Mouse (Mus musculus) midbrain, embryonic 12.5 days (tissue): Measurements from ENCODE around the gene Ptpre. TPM values are rescaled to one million over a fixed set of nuclear protein-coding genes. Genes with fewer than 3 reads are reported as not detected.
"Not testable (repeated sequence)": the region's sequence is repeated elsewhere in the genome, so short reads cannot be mapped to it uniquely, and the experiment has no call there.

ENCODE experiments used
- ATAC-seq: fragments of 200-750 bp; cut with Nextera tagmentation; 2 replicates; pipeline ENCODE4 v1.8.0; 2017; ENCODE audit warnings: low read depth, moderate TSS enrichment, moderate library complexity; ENCODE audit not compliant: low FRiP score
- H3K27ac ChIP-seq: fragments of 300-500 bp; sonication (generic); replicated peaks from 2 replicates; pipeline ENCODE4 v1.5.1; 2016; ENCODE audit warnings: mild to moderate bottlenecking
- H3K27me3 ChIP-seq: fragments of 300-500 bp; sonication (generic); 2 replicates; pipeline ENCODE4 v1.6.1; 2016; ENCODE audit warnings: mild to moderate bottlenecking
- H3K36me3 ChIP-seq: fragments of 300-500 bp; sonication (generic); 2 replicates; pipeline ENCODE4 v1.6.1; 2016
- H3K4me1 ChIP-seq: fragments of 300-500 bp; sonication (generic); 2 replicates; pipeline ENCODE4 v1.6.1; 2016
- H3K4me2 ChIP-seq: fragments of 300-500 bp; sonication (generic); replicated peaks from 2 replicates; pipeline ENCODE4 v1.6.1; 2016; ENCODE audit warnings: mild to moderate bottlenecking, moderate library complexity
- H3K4me3 ChIP-seq: fragments of 300-500 bp; sonication (generic); 2 replicates; pipeline ENCODE4 v1.5.1; 2016; ENCODE audit warnings: mild to moderate bottlenecking
- H3K9ac ChIP-seq: fragments of 300-500 bp; sonication (generic); replicated peaks from 2 replicates; pipeline ENCODE4 v1.6.1; 2016; ENCODE audit warnings: mild to moderate bottlenecking, moderate library complexity
- H3K9me3 ChIP-seq: fragments of 300-500 bp; sonication (generic); 2 replicates; pipeline ENCODE4 v1.6.1; 2016; ENCODE audit warnings: mild to moderate bottlenecking
- WGBS: fragments of 180-500 bp; shearing (Covaris S2); methylation state at CpG from one replicate; pipeline ENCODE4 v1.1.7; 2016; 5-methylcytosine and 5-hydroxymethylcytosine counted together
- polyA plus RNA-seq: library from polyadenylated mRNA; unstranded; fragments of >200 nt; fragmentation: Nextera tagmentation; extraction: Ambion mirVana; gene quantifications from 2 replicates; pipeline ENCODE4 v1.2.1, GENCODE M21; 2016

Ptpre gene
- polyA plus RNA-seq, 1 experiment from 2014 or later: 1.4 TPM

DNA sequence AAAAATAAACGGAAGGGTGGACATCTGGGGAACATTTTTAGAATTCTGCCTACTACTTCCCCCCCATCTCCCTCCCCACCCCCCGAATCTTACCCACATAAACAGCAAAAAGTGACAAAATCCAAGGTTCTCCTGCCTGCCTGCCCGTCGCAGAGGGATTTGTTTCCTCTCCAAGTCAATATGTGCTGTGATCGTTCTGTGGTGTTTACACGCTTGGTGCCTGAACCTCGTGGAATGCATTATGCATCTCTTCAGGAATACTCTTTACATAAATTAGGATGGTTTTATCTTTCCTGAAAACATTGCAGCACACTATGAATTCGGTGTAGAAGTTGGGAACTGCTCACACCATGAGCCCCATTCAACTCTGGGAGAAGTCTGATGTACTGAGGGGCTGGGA, 26.7 kb downstream of the Ptpre start:
- no peak for ATAC-seq
- Histone ChIP-seq H3K4me1 (no peaks in the 10 kb centered on the region; the same call in 1 of the 2 replicates), H3K9me3 (no peaks in the 10 kb centered on the region), H3K4me3 (no peak overlapping the region), H3K9ac (no peak overlapping the region), H3K36me3 (no peaks in the 10 kb centered on the region), H3K4me2 (no peak overlapping the region), H3K27me3 (no peaks in the 10 kb centered on the region), H3K27ac (no peak overlapping the region)
- 73% methylated on average over 8 of the region's 8 CpGs for WGBS

DNA sequence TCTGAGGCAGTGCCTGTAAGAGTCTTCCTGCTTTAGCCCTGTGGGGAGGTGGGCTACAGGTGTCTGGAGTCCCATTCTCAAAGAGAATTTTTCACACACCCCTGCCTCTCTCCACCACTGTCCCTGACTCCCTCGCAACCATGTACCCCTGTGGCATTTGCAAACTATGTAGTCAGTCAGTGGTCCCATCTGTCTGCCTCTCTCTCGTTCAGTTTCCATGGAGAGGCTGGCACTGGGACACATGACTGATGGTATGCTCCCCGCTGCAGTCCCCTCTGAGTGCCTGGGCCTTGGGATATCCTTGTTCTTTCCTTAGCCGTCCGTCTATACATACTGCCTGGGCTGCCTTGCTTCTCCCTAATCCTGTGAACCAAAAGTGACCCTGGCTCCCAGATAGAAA, 28.7 kb downstream of the Ptpre start:
- 81% methylated on average over 5 of the region's 5 CpGs for WGBS
- no peak overlapping the region for H3K4me3 ChIP-seq
- ATAC-seq: no peak

DNA sequence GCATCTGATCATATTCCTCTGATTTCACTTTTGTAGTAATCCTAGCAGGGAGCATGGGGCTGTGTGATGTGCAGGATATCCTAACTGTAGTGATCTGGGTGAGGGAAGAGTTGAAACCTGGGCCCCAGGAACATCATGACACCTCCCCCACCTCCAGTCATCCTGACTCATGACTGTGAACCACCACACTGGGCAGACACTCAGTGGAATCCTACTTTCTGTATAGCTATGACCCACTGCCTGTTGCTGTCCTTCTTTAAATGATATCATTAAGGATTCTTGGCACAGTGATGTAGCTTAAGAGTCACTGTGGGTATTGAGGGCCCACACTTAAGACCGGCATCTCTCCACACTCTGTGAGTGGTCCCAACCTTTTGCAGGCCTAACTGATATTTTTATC, 30.3 kb downstream of the Ptpre start:
- Histone ChIP-seq H3K27ac (no peak overlapping the region), H3K27me3 (no peaks in the 10 kb centered on the region), H3K4me3 (no peak overlapping the region), H3K9me3 (0 out of 2 replicates have a peak, but pooled peaks cover 5% of the 10 kb centered on the region), H3K9ac (no peak overlapping the region), H3K36me3 (no peaks in the 10 kb centered on the region), H3K4me1 (no peaks in the 10 kb centered on the region), H3K4me2 (no peak overlapping the region)
- WGBS: 88% methylated on average over 1 of the region's 1 CpGs
- no peak for ATAC-seq

More for the DNA sequence above, 28.7 kb downstream of the Ptpre start:
- Histone ChIP-seq H3K9me3 (0 out of 2 replicates have a peak, but pooled peaks cover 5% of the 10 kb centered on the region), H3K4me2 (no peak overlapping the region), H3K27me3 (no peaks in the 10 kb centered on the region), H3K9ac (no peak overlapping the region), H3K27ac (no peak overlapping the region), H3K4me1 (no peaks in the 10 kb centered on the region; the same call in 1 of the 2 replicates), H3K36me3 (no peaks in the 10 kb centered on the region)

DNA sequence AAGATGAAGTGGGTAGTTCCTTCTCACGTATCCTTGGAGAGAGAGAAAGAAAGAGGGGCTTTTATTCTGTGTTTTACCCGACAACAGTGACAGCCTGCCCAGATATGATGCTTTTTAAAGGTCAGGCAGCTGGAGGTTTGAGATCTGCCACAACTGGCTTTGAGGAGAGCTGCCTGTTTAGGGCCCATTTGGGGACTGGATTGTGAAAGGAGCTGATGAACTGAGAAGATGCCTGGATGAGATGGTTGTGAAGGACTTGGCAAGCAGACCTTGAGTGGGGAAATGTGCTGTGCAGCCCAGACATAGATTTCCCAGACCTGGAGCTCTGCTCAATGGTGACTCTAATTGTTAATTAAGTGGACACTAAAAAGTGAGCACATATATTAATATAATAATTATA, 31.3 kb downstream of the Ptpre start:
- Histone ChIP-seq H3K9me3 (0 out of 2 replicates have a peak, but pooled peaks cover 5% of the 10 kb centered on the region), H3K27me3 (no peaks in the 10 kb centered on the region), H3K4me3 (no peak overlapping the region), H3K36me3 (no peaks in the 10 kb centered on the region), H3K4me1 (no peaks in the 10 kb centered on the region), H3K9ac (no peak overlapping the region), H3K27ac (no peak overlapping the region), H3K4me2 (no peak overlapping the region)
- ATAC-seq: no peak
- WGBS: 69% methylated on average over 2 of the region's 2 CpGs

- no peak overlapping the region for H3K27ac ChIP-seq
- no peak overlapping the region for H3K9ac ChIP-seq
- H3K27me3 ChIP-seq: no peaks in the 10 kb centered on the region
- H3K9me3 ChIP-seq: 0 out of 2 replicates have a peak, but pooled peaks cover 5% of the 10 kb centered on the region
- no peak overlapping the region for H3K4me3 ChIP-seq
- H3K4me2 ChIP-seq: no peak overlapping the region
- no peaks in the 10 kb centered on the region for H3K36me3 ChIP-seq
- ATAC-seq: no peak
- no peaks in the 10 kb centered on the region for H3K4me1 ChIP-seq
These were observed 34.1 kb downstream of the Ptpre start for GRCm38 (mm10) chr7:135571392-135571791.

GRCm38 (mm10) chr7:135571951-135572559, 34.8 kb downstream of the Ptpre start:
- no peak overlapping the region for H3K4me3 ChIP-seq
- H3K4me2 ChIP-seq: no peak overlapping the region
- 0 out of 2 replicates have a peak, but pooled peaks cover 5% of the 10 kb centered on the region for H3K9me3 ChIP-seq
- ATAC-seq: no peak
- 0 out of 2 replicates have a peak overlapping the region, but pooled peaks have one; percentile 12 for H3K27ac ChIP-seq
- H3K9ac ChIP-seq: no peak overlapping the region
- H3K36me3 ChIP-seq: no peaks in the 10 kb centered on the region
- no peaks in the 10 kb centered on the region for H3K4me1 ChIP-seq
- no peaks in the 10 kb centered on the region for H3K27me3 ChIP-seq
- 68% methylated on average over 10 of the region's 10 CpGs for WGBS

DNA sequence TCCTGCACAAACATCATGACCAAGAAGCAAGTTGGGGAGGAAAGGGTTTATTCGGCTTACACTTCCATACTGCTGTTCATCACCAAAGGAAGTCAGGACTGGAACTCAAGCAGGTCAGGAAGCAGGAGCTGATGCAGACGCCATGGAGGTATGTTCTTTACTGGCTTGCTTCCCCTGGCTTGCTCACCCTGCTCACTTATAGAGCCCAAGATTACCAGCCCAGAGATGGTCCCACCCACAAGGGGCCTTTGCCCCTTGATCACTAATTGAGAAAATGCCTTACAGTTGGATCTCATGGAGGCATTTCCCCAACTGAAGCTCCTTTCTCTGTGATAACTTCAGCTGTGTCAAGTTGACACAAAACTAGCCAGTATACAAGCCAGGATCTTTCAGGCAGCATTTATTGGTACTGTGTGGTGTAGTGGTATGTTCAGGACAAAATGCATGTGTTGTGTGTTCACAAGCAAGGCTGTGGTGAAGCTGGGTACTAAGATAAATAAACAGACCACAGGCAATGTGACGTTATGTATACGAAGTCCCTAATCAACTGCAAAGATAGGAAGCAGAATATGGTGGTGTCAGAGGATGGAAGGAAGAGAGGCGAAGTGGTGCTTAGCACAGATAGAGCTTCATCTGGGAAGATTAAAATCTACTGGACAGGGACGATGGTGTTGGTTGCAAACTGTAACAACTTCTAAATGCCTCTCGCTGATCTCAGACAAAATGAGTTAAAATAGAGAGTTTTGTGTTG, 38.2 kb downstream of the Ptpre start:
- not testable (repeated sequence) for H3K9ac ChIP-seq, H3K36me3 ChIP-seq, H3K4me1 ChIP-seq, ATAC-seq, H3K9me3 ChIP-seq, H3K4me2 ChIP-seq, H3K4me3 ChIP-seq, H3K27ac ChIP-seq, H3K27me3 ChIP-seq
- WGBS: 82% methylated on average over 7 of the region's 7 CpGs

DNA sequence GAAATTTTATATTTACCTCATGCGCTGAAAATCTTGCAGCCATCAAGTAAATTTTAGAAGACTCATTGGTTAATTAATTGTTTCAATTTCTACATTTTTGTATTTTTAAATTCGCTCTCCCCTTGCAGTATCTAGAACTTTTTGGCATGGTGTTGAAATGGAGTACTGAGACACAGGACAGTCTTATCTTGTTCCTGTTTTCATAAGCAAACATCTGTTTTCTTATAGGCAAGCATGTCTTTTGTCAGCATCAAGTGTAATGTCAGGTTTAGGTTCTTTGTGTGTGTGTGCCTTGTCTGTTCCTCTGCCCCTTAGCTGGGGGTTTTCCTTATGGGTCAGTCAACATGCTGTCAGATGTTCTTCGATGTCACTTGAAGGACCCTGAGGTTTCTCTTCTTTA, 39.0 kb downstream of the Ptpre start:
- ATAC-seq: no peak
- Histone ChIP-seq H3K36me3 (no peaks in the 10 kb centered on the region), H3K9ac (no peak overlapping the region), H3K4me3 (no peak overlapping the region), H3K4me1 (no peaks in the 10 kb centered on the region), H3K9me3 (no peaks in the 10 kb centered on the region), H3K27ac (no peak overlapping the region), H3K4me2 (no peak overlapping the region), H3K27me3 (no peaks in the 10 kb centered on the region)
- 92% methylated on average over 3 of the region's 3 CpGs for WGBS

DNA sequence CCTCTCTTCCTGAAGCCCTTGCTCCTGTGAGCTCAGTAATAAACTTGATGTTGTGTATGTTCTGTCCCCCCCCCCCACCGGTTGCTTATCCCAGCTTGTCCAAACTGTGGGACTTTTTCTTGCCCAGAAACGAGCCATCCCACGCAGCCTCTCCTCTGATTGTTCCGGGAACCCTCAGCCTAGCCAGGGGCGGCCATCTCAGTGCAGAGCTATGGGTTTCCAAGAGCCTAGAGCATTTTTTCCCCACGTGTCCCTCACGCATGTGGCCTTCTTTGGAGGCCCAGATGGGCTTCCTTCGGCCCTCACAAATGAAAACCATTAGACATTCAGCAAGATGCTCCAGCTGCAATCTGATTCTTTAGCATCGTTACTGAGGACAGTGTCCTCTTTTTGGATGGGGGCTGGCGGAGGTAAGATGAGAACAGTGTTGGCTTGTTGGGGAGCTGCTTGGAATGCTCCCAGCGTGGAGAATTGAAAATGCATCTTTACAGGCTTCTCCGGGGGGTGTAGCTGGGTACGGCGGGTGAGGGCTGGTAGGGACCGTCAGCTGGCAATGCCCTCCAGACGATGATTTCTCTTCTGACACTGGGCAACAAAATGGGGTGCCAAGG, 41.5 kb downstream of the Ptpre start:
- H3K27me3 ChIP-seq: no peaks in the 10 kb centered on the region
- 87% methylated on average over 16 of the region's 16 CpGs for WGBS
- no peaks in the 10 kb centered on the region for H3K36me3 ChIP-seq
- H3K9ac ChIP-seq: no peak overlapping the region
- no peak for ATAC-seq
- H3K4me3 ChIP-seq: no peak overlapping the region
- no peaks in the 10 kb centered on the region for H3K9me3 ChIP-seq
- H3K27ac ChIP-seq: no peak overlapping the region
- H3K4me2 ChIP-seq: no peak overlapping the region
- H3K4me1 ChIP-seq: no peaks in the 10 kb centered on the region

DNA sequence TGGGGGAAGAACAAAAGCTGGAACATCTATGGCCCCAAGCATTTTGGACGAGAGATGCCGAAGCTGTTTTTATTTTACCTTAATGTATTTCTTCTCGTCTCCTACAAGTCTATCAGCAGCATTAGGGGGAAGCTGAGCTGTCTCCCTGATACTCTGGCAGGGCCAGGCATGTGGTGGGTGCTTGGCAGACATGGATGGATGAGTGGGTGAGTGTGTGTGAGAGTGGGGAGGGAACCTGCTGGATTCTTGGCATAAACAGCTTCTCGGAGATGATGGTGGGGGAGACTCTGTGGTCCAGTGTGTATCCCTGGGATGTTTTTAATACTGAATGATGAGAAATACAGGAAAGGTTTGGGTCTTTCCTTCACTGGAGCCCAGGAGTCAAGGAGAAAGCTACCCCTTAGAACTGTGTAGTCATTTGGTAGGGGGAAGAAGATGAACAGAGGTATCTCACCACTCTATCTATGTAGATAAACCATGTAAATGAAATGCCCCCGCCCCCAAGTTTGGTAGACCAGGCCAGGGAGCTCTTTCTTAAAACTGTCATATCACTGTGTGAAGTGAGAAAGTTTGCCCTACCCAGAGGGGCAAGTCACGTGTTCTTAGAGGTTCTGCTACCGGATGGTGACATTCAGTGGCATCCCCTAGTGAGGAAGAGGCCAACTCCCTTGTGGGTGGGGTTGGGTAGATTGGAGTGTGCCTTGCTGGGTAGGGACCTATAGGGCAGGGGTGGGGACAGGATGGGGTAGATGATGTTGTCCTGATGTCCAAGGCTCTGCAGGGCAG, 43.2 kb downstream of the Ptpre start:
- Histone ChIP-seq H3K9me3 (no peaks in the 10 kb centered on the region), H3K9ac (no peak overlapping the region), H3K4me2 (no peak overlapping the region), H3K36me3 (no peaks in the 10 kb centered on the region), H3K27me3 (no peaks in the 10 kb centered on the region), H3K27ac (no peak overlapping the region), H3K4me3 (no peak overlapping the region), H3K4me1 (no peaks in the 10 kb centered on the region)
- WGBS: 89% methylated on average over 7 of the region's 7 CpGs
- no peak for ATAC-seq

- H3K4me3 ChIP-seq: no peak overlapping the region
These were observed 43.8 kb downstream of the Ptpre start for GRCm38 (mm10) chr7:135581128-135581527.

More at GRCm38 (mm10) chr7:135581128-135581527, 43.8 kb downstream of the Ptpre start:
- H3K36me3 ChIP-seq: no peaks in the 10 kb centered on the region
- H3K9ac ChIP-seq: no peak overlapping the region
- no peaks in the 10 kb centered on the region for H3K4me1 ChIP-seq
- H3K9me3 ChIP-seq: no peaks in the 10 kb centered on the region
- no peak for ATAC-seq
- H3K4me2 ChIP-seq: no peak overlapping the region
- no peak overlapping the region for H3K27ac ChIP-seq
- H3K27me3 ChIP-seq: no peaks in the 10 kb centered on the region
- 81% methylated on average over 5 of the region's 5 CpGs for WGBS
